Mouse (Mus musculus) CH12.LX (cell line): ENCODE measurements at regions not wholly inside any gene's neighbourhood (a gene's known extent, or its start where the extent isn't known, plus 50 kb on each side); places are given as distances from the start of the nearest gene placed in this dataset.

ENCODE experiments used
- DNase-seq: peaks from one replicate; pipeline ENCODE4 v3.0.0-alpha.2; 2013; ENCODE audit errors: extremely low read depth
- H3K27ac ChIP-seq: 2 replicates; pipeline ENCODE4 v1.5.1; 2012; ENCODE audit warnings: low read depth, mild to moderate bottlenecking, control low read depth, moderate library complexity; ENCODE audit not compliant: insufficient read depth
- H3K27me3 ChIP-seq: replicated peaks from 2 replicates; pipeline ENCODE3; 2012; ENCODE audit warnings: inconsistent platforms
- H3K36me3 ChIP-seq, 2 experiments: replicated peaks in 1 of 2; 2 replicates each; pipeline versions ENCODE3 to v1.6.1; 2012; ENCODE audit warnings: inconsistent platforms in 1 of 2, low read length in 1 of 2, mild to moderate bottlenecking in 1 of 2, mixed read lengths in 1 of 2, moderate library complexity in 1 of 2; ENCODE audit not compliant: control insufficient read depth in 1 of 2, insufficient read depth in 1 of 2
- H3K4me1 ChIP-seq, 2 experiments: 2 replicates each; pipeline ENCODE4 v1.6.1; 2012; ENCODE audit warnings: inconsistent platforms in 1 of 2, moderate library complexity in 1 of 2; ENCODE audit not compliant: insufficient read depth in 2 of 2, control insufficient read depth in 1 of 2
- H3K4me2 ChIP-seq: 2 replicates; pipeline ENCODE4 v1.6.1; 2012; ENCODE audit warnings: low read depth, mild to moderate bottlenecking, control low read depth; ENCODE audit not compliant: poor library complexity, insufficient read depth, severe bottlenecking
- H3K4me3 ChIP-seq, 3 experiments: fragments of 150-350 bp in 1 of 3; sonication (generic) in 1 of 3; replicated peaks in 1 of 3; 2 replicates each; pipeline versions ENCODE3 to v1.5.1; 2011 to 2012; ENCODE audit warnings: low read depth in 2 of 3, low read length in 2 of 3, mild to moderate bottlenecking in 2 of 3, moderate library complexity in 2 of 3, control low read depth in 1 of 3, improper control_type of control experiment in 1 of 3, inconsistent platforms in 1 of 3, mixed read lengths in 1 of 3; ENCODE audit not compliant: poor library complexity in 1 of 3
- H3K79me2 ChIP-seq: replicated peaks from 2 replicates; pipeline ENCODE4 v1.6.1; 2012; ENCODE audit warnings: mild to moderate bottlenecking, moderate library complexity; ENCODE audit not compliant: control insufficient read depth, poor library complexity, insufficient read depth, severe bottlenecking; ENCODE audit errors: extremely low read depth
- H3K9ac ChIP-seq: 2 replicates; pipeline ENCODE4 v1.6.1; 2012; ENCODE audit warnings: low read depth, mild to moderate bottlenecking, control low read depth, moderate library complexity; ENCODE audit not compliant: insufficient read depth
- H3K9me3 ChIP-seq: replicated peaks from 2 replicates; pipeline ENCODE3; 2012; ENCODE audit warnings: low read length, inconsistent platforms, mixed read lengths
- CTCF ChIP-seq, 2 experiments: IDR thresholded peaks in 1 of 2; conservative IDR thresholded peaks in 1 of 2; 2 replicates each; pipeline ENCODE4 v1.5.1; 2011 to 2012; ENCODE audit warnings: low read depth in 2 of 2, low read length in 2 of 2, improper control_type of control experiment in 1 of 2, inconsistent platforms in 1 of 2, mild to moderate bottlenecking in 1 of 2, moderate library complexity in 1 of 2
- ELF1 ChIP-seq: IDR thresholded peaks from 2 replicates; pipeline ENCODE4 v1.6.1; 2014; ENCODE audit warnings: low read depth, mild to moderate bottlenecking, inconsistent platforms, low read length, improper control_type of control experiment
- ETS1 ChIP-seq: conservative IDR thresholded peaks from 2 replicates; pipeline ENCODE4 v1.6.1; 2012; ENCODE audit warnings: low read depth, mild to moderate bottlenecking, inconsistent platforms, low read length, improper control_type of control experiment, moderate library complexity
- MAX ChIP-seq: IDR thresholded peaks from 2 replicates; pipeline ENCODE4 v1.6.1; 2011; ENCODE audit warnings: low read length, improper control_type of control experiment
- MAZ ChIP-seq: IDR thresholded peaks from 2 replicates; pipeline ENCODE4 v1.6.1; 2012; ENCODE audit warnings: low read depth, mild to moderate bottlenecking, inconsistent platforms, low read length, improper control_type of control experiment, moderate library complexity
- MXI1 ChIP-seq: IDR thresholded peaks from 2 replicates; pipeline ENCODE4 v1.6.1; 2011; ENCODE audit warnings: mild to moderate bottlenecking, low read depth, low read length, improper control_type of control experiment
- MYC ChIP-seq: IDR thresholded peaks from 2 replicates; pipeline ENCODE4 v1.6.1; 2011; ENCODE audit warnings: low read depth, mild to moderate bottlenecking, improper control_type of control experiment, low read length
- NELFE ChIP-seq: IDR thresholded peaks from 2 replicates; pipeline ENCODE4 v1.6.1; 2011; ENCODE audit warnings: low read depth, low read length, improper control_type of control experiment
- NRF1 ChIP-seq: IDR thresholded peaks from 2 replicates; pipeline ENCODE4 v1.6.1; 2014; ENCODE audit warnings: low read depth, mild to moderate bottlenecking, inconsistent platforms, low read length, improper control_type of control experiment, moderate library complexity
- POLR2AphosphoS2 ChIP-seq: IDR thresholded peaks from 2 replicates; pipeline ENCODE4 v1.6.1; 2011; ENCODE audit warnings: low read depth, low read length, improper control_type of control experiment
- RAD21 ChIP-seq: IDR thresholded peaks from 2 replicates; pipeline ENCODE4 v1.6.1; 2011; ENCODE audit warnings: low read depth, mild to moderate bottlenecking, low read length, improper control_type of control experiment, moderate library complexity
- SIN3A ChIP-seq: IDR thresholded peaks from 2 replicates; pipeline ENCODE4 v1.6.1; 2012; ENCODE audit warnings: low read length, improper control_type of control experiment, inconsistent platforms
- SMC3 ChIP-seq: IDR thresholded peaks from 2 replicates; pipeline ENCODE4 v1.6.1; 2011; ENCODE audit warnings: low read depth, low read length, improper control_type of control experiment
- TBP ChIP-seq: conservative IDR thresholded peaks from 2 replicates; pipeline ENCODE4 v1.6.1; 2011; ENCODE audit warnings: low read depth, low read length, improper control_type of control experiment
- TCF12 ChIP-seq: IDR thresholded peaks from 2 replicates; pipeline ENCODE4 v1.6.1; 2014; ENCODE audit warnings: low read depth, mild to moderate bottlenecking, inconsistent platforms, low read length, improper control_type of control experiment
- UBTF ChIP-seq: IDR thresholded peaks from 2 replicates; pipeline ENCODE4 v1.6.1; 2012; ENCODE audit warnings: low read depth, mild to moderate bottlenecking, inconsistent platforms, low read length, improper control_type of control experiment, moderate library complexity
- USF2 ChIP-seq: conservative IDR thresholded peaks from 2 replicates; pipeline ENCODE4 v1.6.1; 2011; ENCODE audit warnings: low read depth, low read length, improper control_type of control experiment
- ZC3H11A ChIP-seq: IDR thresholded peaks from 2 replicates; pipeline ENCODE4 v1.6.1; 2012; ENCODE audit warnings: low read depth, mild to moderate bottlenecking, inconsistent platforms, low read length, improper control_type of control experiment
- ZNF384 ChIP-seq: IDR thresholded peaks from 2 replicates; pipeline ENCODE4 v1.6.1; 2012; ENCODE audit warnings: low read depth, low read length, improper control_type of control experiment, inconsistent platforms
- dilution Hi-C: fragments of 300-500 bp; cut with MboI; formaldehyde crosslinking; loops from 2 replicates; pipeline ENCODE4 v1.14.3; 2020; ENCODE audit warnings: low sequenced_read_pairs; ENCODE audit not compliant: extremely low pct_unique_long_range_greater_than_20kb, extremely low pct_ligation_motif_present
- in situ Hi-C: fragments of 300-500 bp; cut with MboI; formaldehyde crosslinking; loops from 3 replicates; pipeline ENCODE4 v1.14.3; 2019; ENCODE audit warnings: low sequenced_read_pairs, low pct_ligation_motif_present, low pct_unique_long_range_greater_than_20kb, mixed read lengths

DNA sequence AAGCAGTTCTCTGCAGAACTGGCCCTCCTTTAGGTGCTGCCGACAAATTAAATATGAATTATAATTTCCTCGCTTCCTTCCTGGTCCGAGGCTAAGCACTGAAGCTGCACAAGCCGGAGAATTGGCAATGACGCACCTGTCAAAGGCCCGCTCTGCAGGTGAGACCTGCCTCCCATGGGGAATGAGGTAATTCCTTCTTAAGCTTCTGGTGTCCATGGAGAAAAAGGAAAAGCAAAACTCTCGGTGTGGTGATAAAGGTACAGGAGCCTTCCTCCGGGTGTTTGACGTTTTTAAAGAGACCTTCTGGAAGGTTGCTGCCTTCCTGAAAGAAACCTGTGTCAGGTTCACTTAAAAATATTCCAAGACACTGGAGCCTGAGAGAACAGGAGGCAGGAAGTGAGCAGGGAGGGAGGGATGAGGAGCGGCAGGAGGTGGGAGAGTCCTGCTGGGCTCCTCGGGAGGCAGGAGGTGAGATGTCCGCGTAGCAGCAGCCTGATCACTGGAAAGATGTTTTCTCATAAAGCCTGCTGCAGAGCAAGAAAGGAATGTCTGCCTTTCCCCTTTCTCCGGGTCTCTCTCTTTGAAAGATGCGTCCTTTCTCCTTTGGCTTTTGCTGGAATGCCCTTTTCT, 114.9 kb downstream of the Zfp706 start:
- H3K4me2 ChIP-seq: no peak overlapping the region
- no peak overlapping the region for H3K27ac ChIP-seq
- dilution Hi-C loops: no loop called here
- no peak for TF ChIP-seq ZNF384
- TF ChIP-seq ZC3H11A: no peak
- no peak for TF ChIP-seq MXI1
- TF ChIP-seq NRF1: no peak
- TF ChIP-seq SIN3A: no peak
- H3K4me1 ChIP-seq: peaks cover 4 to 17% of the 10 kb centered on the region in 2 experiments
- no peaks in the 10 kb centered on the region for H3K79me2 ChIP-seq
- H3K9me3 ChIP-seq: no peaks in the 10 kb centered on the region
- H3K9ac ChIP-seq: no peak overlapping the region
- no peaks in the 10 kb centered on the region for H3K27me3 ChIP-seq
- H3K4me3 ChIP-seq: no peak overlapping the region
- no peak for DNase-seq
- no peaks in the 10 kb centered on the region for H3K36me3 ChIP-seq
- in situ Hi-C loops: no loop called here

DNA sequence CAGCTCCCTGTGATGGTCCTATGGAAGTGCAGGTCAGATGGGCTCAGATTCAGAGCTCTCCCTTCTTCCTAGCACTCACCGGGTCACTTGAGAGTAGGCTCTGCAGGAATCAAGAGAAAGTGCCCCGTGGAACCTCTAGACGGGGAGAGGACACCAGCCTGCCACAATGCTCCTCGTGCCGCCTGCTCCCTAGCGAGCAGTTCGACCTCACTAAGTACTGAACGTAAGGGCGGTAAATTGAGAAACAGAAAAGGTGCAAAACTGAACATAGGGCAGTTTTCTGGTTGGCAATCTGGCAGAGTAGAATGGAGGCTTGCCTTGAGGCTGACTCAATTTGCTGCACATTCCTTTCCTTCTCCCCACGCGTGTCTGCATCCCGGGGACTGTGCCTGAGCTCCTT, 115.7 kb downstream of the Zfp706 start:
- H3K4me3 ChIP-seq: no peak overlapping the region
- no peak overlapping the region for H3K4me2 ChIP-seq
- H3K79me2 ChIP-seq: no peaks in the 10 kb centered on the region
- no peaks in the 10 kb centered on the region for H3K9me3 ChIP-seq
- H3K4me1 ChIP-seq: peaks cover 4 to 17% of the 10 kb centered on the region in 2 experiments
- dilution Hi-C loops: no loop called here
- no peak for DNase-seq
- in situ Hi-C loops: no loop called here
- no peak overlapping the region for H3K27ac ChIP-seq
- no peaks in the 10 kb centered on the region for H3K36me3 ChIP-seq
- no peak overlapping the region for H3K9ac ChIP-seq
- no peaks in the 10 kb centered on the region for H3K27me3 ChIP-seq
- no peak for TF ChIP-seq MYC
- no peak for TF ChIP-seq UBTF
- TF ChIP-seq TBP: no peak
- TF ChIP-seq POLR2AphosphoS2: no peak
- TF ChIP-seq RAD21: no peak
- no peak for TF ChIP-seq SMC3
- no peak for TF ChIP-seq MAX
- TF ChIP-seq CTCF (conservative IDR thresholded peaks at IDR 0.05 in 1 of 2, IDR thresholded peaks at IDR 0.05 in 1 of 2; ENCODE audit: low read depth in 2 of 2, low read length in 2 of 2): no peak
- TF ChIP-seq MAZ: no peak
- no peak for TF ChIP-seq NELFE
- TF ChIP-seq USF2: no peak
- no peak for TF ChIP-seq TCF12
- TF ChIP-seq ETS1: no peak
- no peak for TF ChIP-seq ELF1
